Mouse (Mus musculus): Measurements from ENCODE around the gene Arsk. TPM values are rescaled to one million over a fixed set of nuclear protein-coding genes. Genes with fewer than 3 reads are reported as not detected.

Gene Arsk
- polyA plus RNA-seq (2016; fragmentation: Nextera tagmentation; extraction: Ambion mirVana): 3.0 and 3.5 TPM in 2 replicates

GRCm38 (mm10) chr13:76098493-76099303 is at the start of gene Arsk, which contains the start of gene Ttc37:
Gene Arsk, minus strand, starts transcription at chr13:76098660.
Gene Ttc37, plus strand, starts transcription at chr13:76098734.
- Histone ChIP-seq H3K27me3 (replicated peaks) (no peaks in the 10 kb centered on the region), H3K4me2 (peak within 1 kb of the TSS; percentile 79), H3K36me3 (peaks cover 7% of the 10 kb centered on the region; the same call in 1 of the 2 replicates), H3K4me1 (replicated peaks) (peaks cover 3% of the 10 kb centered on the region; the same call in 1 of the 2 replicates), H3K27ac (ENCODE audit: poor library complexity, severe bottlenecking) (peak within 1 kb of the TSS; percentile 77), H3K9me3 (replicated peaks) (no peaks in the 10 kb centered on the region), H3K4me3 (peak within 1 kb of the TSS; percentile 75), H3K9ac (peak within 1 kb of the TSS; percentile 79)
- WGBS: under 1% methylated on average over 34 of the region's 34 CpGs
- peak; percentile 96 for ATAC-seq (ENCODE audit: insufficient number of reproducible peaks, low FRiP score)

DNA sequence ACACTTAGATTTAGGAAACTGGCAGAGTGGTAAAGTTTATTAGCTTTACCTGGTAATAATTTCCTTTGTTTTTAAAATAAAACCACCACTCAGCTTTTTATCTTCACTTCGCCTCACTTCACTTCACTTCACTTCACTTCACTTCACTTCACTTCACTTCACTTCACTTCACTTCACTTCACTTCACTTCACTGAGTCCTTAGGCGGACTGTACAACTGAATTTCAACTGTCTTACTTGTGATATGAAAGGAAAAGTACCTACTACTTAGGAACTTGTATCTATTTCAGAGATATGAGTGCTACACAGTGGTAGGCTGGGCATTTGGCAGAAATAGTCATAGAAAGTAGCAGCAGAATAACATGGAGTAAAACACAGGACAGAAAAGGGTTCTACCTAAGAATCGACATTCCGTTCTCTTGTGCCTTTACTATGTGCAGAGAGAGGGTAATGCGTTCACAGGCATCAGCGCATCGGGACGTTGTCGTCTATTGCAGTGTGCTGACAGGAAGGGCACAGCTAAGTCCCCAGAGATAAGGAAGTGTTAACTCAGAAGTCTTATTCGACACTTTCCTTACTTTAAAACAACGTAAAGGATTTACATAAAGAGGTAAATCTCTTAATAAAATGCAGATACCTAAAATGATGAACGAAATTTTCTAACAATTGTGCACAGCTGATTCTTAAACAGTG is 42.8 kb upstream of the Arsk start:
- no peak overlapping the region for H3K4me2 ChIP-seq
- H3K4me1 ChIP-seq (replicated peaks): no peaks in the 10 kb centered on the region
- no peaks in the 10 kb centered on the region for H3K9me3 ChIP-seq (replicated peaks)
- no peaks in the 10 kb centered on the region for H3K27me3 ChIP-seq (replicated peaks)
- H3K36me3 ChIP-seq: peaks cover 32% of the 10 kb centered on the region
- ATAC-seq (ENCODE audit: insufficient number of reproducible peaks, low FRiP score): no peak
- no peak overlapping the region for H3K4me3 ChIP-seq
- H3K9ac ChIP-seq: no peak overlapping the region
- H3K27ac ChIP-seq (ENCODE audit: poor library complexity, severe bottlenecking): no peak overlapping the region
- 68% methylated on average over 12 of the region's 12 CpGs for WGBS

GRCm38 (mm10) chr13:76138862-76139261 is 40.4 kb upstream of the Arsk start:
- H3K4me1 ChIP-seq (replicated peaks): no peaks in the 10 kb centered on the region
- H3K4me2 ChIP-seq: no peak overlapping the region
- H3K9ac ChIP-seq: no peak overlapping the region
- no peaks in the 10 kb centered on the region for H3K9me3 ChIP-seq (replicated peaks)
- H3K4me3 ChIP-seq: no peak overlapping the region
- H3K36me3 ChIP-seq: peaks cover 40% of the 10 kb centered on the region
- no peaks in the 10 kb centered on the region for H3K27me3 ChIP-seq (replicated peaks)
- no peak overlapping the region for H3K27ac ChIP-seq (ENCODE audit: poor library complexity, severe bottlenecking)
- no peak for ATAC-seq (ENCODE audit: insufficient number of reproducible peaks, low FRiP score)
- WGBS: 81% methylated on average over 3 of the region's 3 CpGs

GRCm38 (mm10) chr13:76132415-76132814 is 34.0 kb upstream of the Arsk start:
- no peaks in the 10 kb centered on the region for H3K4me1 ChIP-seq (replicated peaks)
- 81% methylated on average over 4 of the region's 4 CpGs for WGBS
- H3K4me2 ChIP-seq: no peak overlapping the region
- H3K27me3 ChIP-seq (replicated peaks): no peaks in the 10 kb centered on the region
- H3K36me3 ChIP-seq: peaks cover 54% of the 10 kb centered on the region
- ATAC-seq (ENCODE audit: insufficient number of reproducible peaks, low FRiP score): no peak
- H3K4me3 ChIP-seq: no peak overlapping the region
- no peak overlapping the region for H3K27ac ChIP-seq (ENCODE audit: poor library complexity, severe bottlenecking)
- H3K9me3 ChIP-seq (replicated peaks): no peaks in the 10 kb centered on the region
- H3K9ac ChIP-seq: no peak overlapping the region

DNA sequence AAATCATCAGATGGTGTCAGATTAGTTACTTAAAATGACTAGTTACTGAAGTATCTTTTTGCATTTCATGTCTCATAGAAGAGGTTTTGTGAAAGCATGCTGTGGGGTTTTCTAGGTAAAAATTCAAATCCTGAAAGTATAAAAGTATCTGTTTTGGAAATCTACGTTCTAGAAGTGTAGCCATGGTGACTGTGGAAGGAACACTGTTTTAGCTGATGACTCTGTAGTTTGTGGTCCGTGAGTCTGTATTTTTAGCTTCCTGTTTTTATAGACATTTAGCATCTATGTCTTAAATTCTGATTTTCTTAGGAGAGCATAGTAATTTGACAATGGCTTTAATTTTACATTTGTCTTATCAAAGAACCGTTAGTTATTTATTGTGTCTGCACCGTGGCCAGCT is 30.3 kb upstream of the Arsk start:
- Histone ChIP-seq H3K27ac (ENCODE audit: poor library complexity, severe bottlenecking) (no peak overlapping the region), H3K27me3 (replicated peaks) (no peaks in the 10 kb centered on the region), H3K4me1 (replicated peaks) (no peaks in the 10 kb centered on the region), H3K4me2 (no peak overlapping the region), H3K9me3 (replicated peaks) (no peaks in the 10 kb centered on the region), H3K4me3 (no peak overlapping the region), H3K9ac (no peak overlapping the region), H3K36me3 (peaks cover 56% of the 10 kb centered on the region)
- 88% methylated on average over 4 of the region's 4 CpGs for WGBS
- ATAC-seq (ENCODE audit: insufficient number of reproducible peaks, low FRiP score): no peak

DNA sequence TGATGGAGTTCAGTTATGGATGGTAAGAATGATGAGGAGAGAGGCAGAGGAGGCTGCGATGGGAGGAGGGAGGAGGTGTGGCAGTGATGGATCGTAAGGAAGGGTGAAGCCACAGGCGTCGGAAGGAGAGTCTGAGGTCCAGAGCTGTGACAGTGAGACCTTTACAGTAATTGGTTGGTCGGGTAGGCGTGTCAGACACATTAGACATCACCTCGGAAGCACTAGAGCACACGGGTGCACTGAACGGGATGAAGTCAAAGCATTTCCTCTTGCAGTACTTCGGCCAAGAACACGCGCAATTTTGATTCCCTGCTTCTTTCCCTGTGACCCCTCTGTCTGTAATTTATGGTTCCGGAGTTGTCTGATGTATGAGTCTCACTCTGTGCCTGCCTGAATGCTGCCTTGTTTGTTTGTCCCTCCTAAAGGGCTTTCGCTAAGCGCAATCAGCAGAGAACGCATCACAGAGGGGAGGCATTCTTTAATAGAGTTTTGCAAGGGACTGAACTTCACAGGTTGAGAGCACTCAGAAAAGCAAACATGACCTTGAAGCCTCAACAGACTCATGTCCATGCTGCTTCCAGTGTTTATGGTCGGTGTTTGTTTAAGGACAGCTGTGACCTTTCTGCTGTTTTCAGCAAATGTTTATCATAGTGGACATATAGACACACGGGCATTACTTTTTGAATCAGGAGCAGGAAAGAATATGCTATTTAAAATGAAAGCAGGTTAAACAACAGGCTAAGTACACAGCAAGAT is 10.8 kb upstream of the Arsk start:
- H3K36me3 ChIP-seq: peaks cover 36% of the 10 kb centered on the region
- H3K9me3 ChIP-seq (replicated peaks): no peaks in the 10 kb centered on the region
- H3K27ac ChIP-seq (ENCODE audit: poor library complexity, severe bottlenecking): no peak overlapping the region
- 88% methylated on average over 18 of the region's 18 CpGs for WGBS
- ATAC-seq (ENCODE audit: insufficient number of reproducible peaks, low FRiP score): no peak
- no peak overlapping the region for H3K9ac ChIP-seq
- H3K4me2 ChIP-seq: no peak overlapping the region
- no peaks in the 10 kb centered on the region for H3K4me1 ChIP-seq (replicated peaks)
- H3K27me3 ChIP-seq (replicated peaks): no peaks in the 10 kb centered on the region
- no peak overlapping the region for H3K4me3 ChIP-seq

GRCm38 (mm10) chr13:76101989-76102388 is 3.5 kb upstream of the Arsk start:
- H3K9ac ChIP-seq: no peak overlapping the region
- no peaks in the 10 kb centered on the region for H3K9me3 ChIP-seq (replicated peaks)
- H3K27me3 ChIP-seq (replicated peaks): no peaks in the 10 kb centered on the region
- no peak for ATAC-seq (ENCODE audit: insufficient number of reproducible peaks, low FRiP score)
- H3K4me2 ChIP-seq: no peak overlapping the region
- H3K4me1 ChIP-seq (replicated peaks): peaks cover 3% of the 10 kb centered on the region; the same call in 1 of the 2 replicates
- H3K36me3 ChIP-seq: peaks cover 12% of the 10 kb centered on the region; the same call in 1 of the 2 replicates
- WGBS: 92% methylated on average over 2 of the region's 2 CpGs
- H3K4me3 ChIP-seq: no peak overlapping the region
- H3K27ac ChIP-seq (ENCODE audit: poor library complexity, severe bottlenecking): no peak overlapping the region

- Histone ChIP-seq H3K4me3 (peak overlapping the region; percentile 75), H3K9ac (peak overlapping the region; percentile 69), H3K4me1 (replicated peaks) (peaks cover 3% of the 10 kb centered on the region; the same call in 1 of the 2 replicates), H3K4me2 (peak overlapping the region; percentile 64), H3K27me3 (replicated peaks) (no peaks in the 10 kb centered on the region), H3K27ac (ENCODE audit: poor library complexity, severe bottlenecking) (peak overlapping the region; percentile 77), H3K36me3 (peaks cover 3% of the 10 kb centered on the region; the same call in 1 of the 2 replicates), H3K9me3 (replicated peaks) (no peaks in the 10 kb centered on the region)
- 2% methylated on average over 16 of the region's 16 CpGs for WGBS
- peak; percentile 79 for ATAC-seq (ENCODE audit: insufficient number of reproducible peaks, low FRiP score)
Observed at GRCm38 (mm10) chr13:76098116-76098492, 356 bp downstream of the Arsk start.

DNA sequence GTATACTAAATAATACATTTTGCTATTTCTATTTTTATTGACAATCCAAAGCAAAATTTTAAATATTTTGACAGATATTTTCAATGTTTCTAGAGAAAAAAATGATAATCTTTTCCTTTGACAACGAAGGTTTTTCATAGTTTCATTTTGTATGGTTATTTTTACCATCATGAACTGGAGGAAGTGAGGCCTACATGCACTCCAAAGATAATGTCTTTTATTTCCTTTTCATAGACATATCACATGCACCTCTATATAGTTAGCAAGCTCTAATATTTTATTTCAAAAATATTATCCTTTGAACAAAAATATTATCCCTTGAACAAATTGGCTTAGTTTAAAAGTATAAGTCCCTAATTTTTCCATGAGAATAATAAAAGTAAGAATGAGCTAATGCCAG is 24.1 kb downstream of the Arsk start:
- H3K9me3 ChIP-seq (replicated peaks): no peaks in the 10 kb centered on the region
- H3K27me3 ChIP-seq (replicated peaks): no peaks in the 10 kb centered on the region
- H3K9ac ChIP-seq: no peak overlapping the region
- no peaks in the 10 kb centered on the region for H3K36me3 ChIP-seq
- no peaks in the 10 kb centered on the region for H3K4me1 ChIP-seq (replicated peaks)
- no peak for ATAC-seq (ENCODE audit: insufficient number of reproducible peaks, low FRiP score)
- H3K27ac ChIP-seq (ENCODE audit: poor library complexity, severe bottlenecking): no peak overlapping the region
- no peak overlapping the region for H3K4me3 ChIP-seq
- no peak overlapping the region for H3K4me2 ChIP-seq
- 75% methylated on average over 1 of the region's 1 CpGs for WGBS

DNA sequence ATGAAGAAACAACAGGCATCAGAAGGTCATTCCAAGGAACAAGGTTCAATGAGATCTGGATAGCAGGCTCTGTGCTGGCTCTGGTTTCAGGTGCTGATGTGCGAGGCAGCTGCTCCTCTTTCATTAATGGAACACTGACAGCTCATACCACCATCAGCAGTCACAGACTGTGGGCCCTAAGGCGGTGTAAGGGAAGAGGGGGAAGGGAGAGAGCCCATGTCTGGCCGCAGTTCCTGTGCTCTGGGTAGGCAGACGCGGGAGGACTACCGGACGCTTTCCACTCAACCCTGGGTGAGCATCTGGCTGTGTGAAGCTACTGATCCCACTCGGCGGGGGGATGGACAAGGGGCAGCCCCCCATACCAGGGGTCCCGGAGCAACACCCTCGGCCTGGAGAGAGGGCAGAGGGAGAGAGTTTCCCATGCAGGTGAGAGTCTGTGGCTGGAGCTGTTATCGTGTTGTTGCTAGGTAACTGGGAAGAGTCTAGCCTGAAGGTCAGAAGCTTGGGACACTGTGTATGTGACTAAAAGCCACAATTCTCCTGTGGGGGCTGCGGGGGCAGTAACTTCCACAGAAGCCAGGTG is 34.0 kb downstream of the Arsk start:
- Histone ChIP-seq H3K27me3 (replicated peaks) (no peaks in the 10 kb centered on the region), H3K4me2 (no peak overlapping the region), H3K9me3 (replicated peaks) (no peaks in the 10 kb centered on the region), H3K4me1 (replicated peaks) (no peaks in the 10 kb centered on the region), H3K27ac (ENCODE audit: poor library complexity, severe bottlenecking) (no peak overlapping the region), H3K9ac (no peak overlapping the region), H3K36me3 (peaks cover 11% of the 10 kb centered on the region), H3K4me3 (no peak overlapping the region)
- ATAC-seq (ENCODE audit: insufficient number of reproducible peaks, low FRiP score): 0 out of 2 replicates have a peak, but pooled peaks have one; percentile 25
- WGBS: 81% methylated on average over 12 of the region's 13 CpGs

Data from heart, embryonic 12.5 days (tissue).